Mouse (Mus musculus) hindbrain, embryonic 12.5 days (tissue): ENCODE data around the gene Lrmda. TPM values are rescaled to one million over a fixed set of nuclear protein-coding genes. Genes with fewer than 3 reads are reported as not detected.

ENCODE experiments used
- ATAC-seq: fragments of 200-750 bp; cut with Nextera tagmentation; 2 replicates; pipeline ENCODE4 v1.8.0; 2017; ENCODE audit warnings: moderate TSS enrichment; ENCODE audit not compliant: low FRiP score
- H3K27ac ChIP-seq: fragments of 300-500 bp; sonication (generic); 2 replicates; pipeline ENCODE4 v1.5.1; 2016; ENCODE audit warnings: mild to moderate bottlenecking
- H3K27me3 ChIP-seq: fragments of 300-500 bp; sonication (generic); 2 replicates; pipeline ENCODE4 v1.6.1; 2016; ENCODE audit warnings: mild to moderate bottlenecking
- H3K36me3 ChIP-seq: fragments of 300-500 bp; sonication (generic); 2 replicates; pipeline ENCODE4 v1.6.1; 2016; ENCODE audit warnings: mild to moderate bottlenecking
- H3K4me1 ChIP-seq: fragments of 300-500 bp; sonication (generic); 2 replicates; pipeline ENCODE4 v1.6.1; 2016
- H3K4me2 ChIP-seq: fragments of 300-500 bp; sonication (generic); replicated peaks from 2 replicates; pipeline ENCODE4 v1.6.1; 2016; ENCODE audit warnings: mild to moderate bottlenecking
- H3K4me3 ChIP-seq: fragments of 300-500 bp; sonication (generic); 2 replicates; pipeline ENCODE4 v1.5.1; 2016; ENCODE audit warnings: mild to moderate bottlenecking
- H3K9ac ChIP-seq: fragments of 300-500 bp; sonication (generic); 2 replicates; pipeline ENCODE4 v1.6.1; 2016; ENCODE audit warnings: mild to moderate bottlenecking, moderate library complexity
- H3K9me3 ChIP-seq: fragments of 300-500 bp; sonication (generic); replicated peaks from 2 replicates; pipeline ENCODE4 v1.6.1; 2016; ENCODE audit warnings: mild to moderate bottlenecking
- WGBS: fragments of 180-500 bp; shearing (Covaris S2); methylation state at CpG from one replicate; pipeline ENCODE4 v1.1.7; 2016; 5-methylcytosine and 5-hydroxymethylcytosine counted together
- polyA plus RNA-seq: library from polyadenylated mRNA; unstranded; fragments of >200 nt; fragmentation: Nextera tagmentation; extraction: Ambion mirVana; gene quantifications from 2 replicates; pipeline ENCODE4 v1.2.1, GENCODE M21; 2016

The Lrmda gene
- polyA plus RNA-seq, 1 experiment from 2014 or later, result 0.53 TPM

GRCm38 (mm10) chr14:22915463-22915862, 896.0 kb downstream of the Lrmda start:
- Histone ChIP-seq H3K9me3 (no peaks in the 10 kb centered on the region), H3K36me3 (no peaks in the 10 kb centered on the region), H3K27ac (no peak overlapping the region), H3K4me2 (no peak overlapping the region), H3K4me1 (peaks cover 4% of the 10 kb centered on the region; the same call in 1 of the 2 replicates), H3K9ac (no peak overlapping the region), H3K4me3 (no peak overlapping the region), H3K27me3 (no peaks in the 10 kb centered on the region)
- 93% methylated on average over 3 of the region's 3 CpGs for WGBS
- no peak for ATAC-seq

- H3K4me1 ChIP-seq, result peaks cover 4% of the 10 kb centered on the region; the same call in 1 of the 2 replicates
- no peak overlapping the region for H3K9ac ChIP-seq
- H3K27me3 ChIP-seq, result no peaks in the 10 kb centered on the region
- no peak overlapping the region for H3K4me2 ChIP-seq
- no peak overlapping the region for H3K4me3 ChIP-seq
- ATAC-seq, result no peak
- H3K27ac ChIP-seq, result no peak overlapping the region
- WGBS, result 88% methylated on average over 3 of the region's 3 CpGs
- H3K9me3 ChIP-seq, result no peaks in the 10 kb centered on the region
- no peaks in the 10 kb centered on the region for H3K36me3 ChIP-seq
Measured at GRCm38 (mm10) chr14:22918499-22918898, 899.0 kb downstream of the Lrmda start.

GRCm38 (mm10) chr14:22918931-22919330, 899.4 kb downstream of the Lrmda start:
- H3K36me3 ChIP-seq, result no peaks in the 10 kb centered on the region
- H3K4me1 ChIP-seq, result peaks cover 4% of the 10 kb centered on the region; the same call in 1 of the 2 replicates
- no peak overlapping the region for H3K9ac ChIP-seq
- H3K27ac ChIP-seq, result no peak overlapping the region
- WGBS, result 72% methylated on average over 2 of the region's 2 CpGs
- no peaks in the 10 kb centered on the region for H3K27me3 ChIP-seq
- no peaks in the 10 kb centered on the region for H3K9me3 ChIP-seq
- H3K4me2 ChIP-seq, result no peak overlapping the region
- ATAC-seq, result no peak
- no peak overlapping the region for H3K4me3 ChIP-seq

GRCm38 (mm10) chr14:22921152-22921551, 901.6 kb downstream of the Lrmda start:
- no peak overlapping the region for H3K4me3 ChIP-seq
- no peaks in the 10 kb centered on the region for H3K36me3 ChIP-seq
- H3K9ac ChIP-seq, result no peak overlapping the region
- no peaks in the 10 kb centered on the region for H3K9me3 ChIP-seq
- H3K27me3 ChIP-seq, result no peaks in the 10 kb centered on the region
- H3K4me1 ChIP-seq, result peaks cover 4% of the 10 kb centered on the region; the same call in 1 of the 2 replicates
- H3K27ac ChIP-seq, result no peak overlapping the region
- no peak for ATAC-seq
- H3K4me2 ChIP-seq, result no peak overlapping the region

- Histone ChIP-seq H3K4me2 (no peak overlapping the region), H3K27me3 (no peaks in the 10 kb centered on the region), H3K36me3 (no peaks in the 10 kb centered on the region), H3K4me1 (peaks cover 2% of the 10 kb centered on the region; the same call in 1 of the 2 replicates), H3K27ac (no peak overlapping the region), H3K9me3 (no peaks in the 10 kb centered on the region), H3K9ac (no peak overlapping the region), H3K4me3 (no peak overlapping the region)
- no peak for ATAC-seq
- 83% methylated on average over 2 of the region's 2 CpGs for WGBS
Measured at GRCm38 (mm10) chr14:22921796-22922195, 902.3 kb downstream of the Lrmda start.

- no peaks in the 10 kb centered on the region for H3K27me3 ChIP-seq
Measured at GRCm38 (mm10) chr14:22922571-22922970, 903.1 kb downstream of the Lrmda start.

GRCm38 (mm10) chr14:22923251-22923650, 903.7 kb downstream of the Lrmda start:
- ATAC-seq, result no peak
- no peak overlapping the region for H3K9ac ChIP-seq
- no peak overlapping the region for H3K4me3 ChIP-seq
- H3K4me1 ChIP-seq, result peaks cover 2% of the 10 kb centered on the region; the same call in 1 of the 2 replicates
- no peaks in the 10 kb centered on the region for H3K36me3 ChIP-seq
- no peaks in the 10 kb centered on the region for H3K9me3 ChIP-seq
- WGBS, result 83% methylated on average over 1 of the region's 2 CpGs
- no peaks in the 10 kb centered on the region for H3K27me3 ChIP-seq
- no peak overlapping the region for H3K27ac ChIP-seq
- H3K4me2 ChIP-seq, result no peak overlapping the region

More at GRCm38 (mm10) chr14:22922571-22922970, 903.1 kb downstream of the Lrmda start:
- no peaks in the 10 kb centered on the region for H3K36me3 ChIP-seq
- no peak for ATAC-seq
- H3K9me3 ChIP-seq, result no peaks in the 10 kb centered on the region
- no peak overlapping the region for H3K27ac ChIP-seq
- H3K9ac ChIP-seq, result no peak overlapping the region
- H3K4me1 ChIP-seq, result peaks cover 2% of the 10 kb centered on the region; the same call in 1 of the 2 replicates
- H3K4me3 ChIP-seq, result no peak overlapping the region
- WGBS, result 77% methylated on average over 4 of the region's 4 CpGs
- H3K4me2 ChIP-seq, result no peak overlapping the region

GRCm38 (mm10) chr14:22928263-22928662, 908.8 kb downstream of the Lrmda start:
- H3K4me2 ChIP-seq, result no peak overlapping the region
- ATAC-seq, result no peak
- no peaks in the 10 kb centered on the region for H3K27me3 ChIP-seq
- 94% methylated on average over 2 of the region's 2 CpGs for WGBS
- H3K4me1 ChIP-seq, result peaks cover 5% of the 10 kb centered on the region; the same call in 1 of the 2 replicates
- H3K9ac ChIP-seq, result no peak overlapping the region
- no peak overlapping the region for H3K27ac ChIP-seq
- H3K9me3 ChIP-seq, result no peaks in the 10 kb centered on the region
- no peaks in the 10 kb centered on the region for H3K36me3 ChIP-seq
- H3K4me3 ChIP-seq, result no peak overlapping the region

- Histone ChIP-seq H3K9me3 (no peaks in the 10 kb centered on the region), H3K27me3 (no peaks in the 10 kb centered on the region), H3K4me2 (no peak overlapping the region), H3K36me3 (no peaks in the 10 kb centered on the region), H3K4me1 (peaks cover 5% of the 10 kb centered on the region; the same call in 1 of the 2 replicates), H3K27ac (no peak overlapping the region), H3K9ac (no peak overlapping the region), H3K4me3 (no peak overlapping the region)
- WGBS, result 90% methylated on average over 1 of the region's 1 CpGs
- no peak for ATAC-seq
Measured at GRCm38 (mm10) chr14:22928683-22929082, 909.2 kb downstream of the Lrmda start.

GRCm38 (mm10) chr14:22929585-22929984, 910.1 kb downstream of the Lrmda start:
- Histone ChIP-seq H3K27ac (no peak overlapping the region), H3K4me1 (peaks cover 5% of the 10 kb centered on the region; the same call in 1 of the 2 replicates), H3K36me3 (no peaks in the 10 kb centered on the region), H3K4me2 (no peak overlapping the region), H3K27me3 (no peaks in the 10 kb centered on the region), H3K9me3 (no peaks in the 10 kb centered on the region), H3K9ac (no peak overlapping the region), H3K4me3 (no peak overlapping the region)
- WGBS, result 86% methylated on average over 2 of the region's 2 CpGs
- ATAC-seq, result no peak

GRCm38 (mm10) chr14:22930488-22931046, 911.1 kb downstream of the Lrmda start:
- peak; percentile 66 for ATAC-seq

GRCm38 (mm10) chr14:22931114-22931822, 911.8 kb downstream of the Lrmda start:
- Histone ChIP-seq H3K4me1 (peaks cover 5% of the 10 kb centered on the region; the same call in 1 of the 2 replicates), H3K9ac (no peak overlapping the region), H3K27ac (peak overlapping the region; percentile 9; the same call in 1 of the 2 replicates), H3K27me3 (no peaks in the 10 kb centered on the region), H3K36me3 (no peaks in the 10 kb centered on the region), H3K4me3 (no peak overlapping the region), H3K4me2 (no peak overlapping the region), H3K9me3 (no peaks in the 10 kb centered on the region)
- no peak for ATAC-seq
- 76% methylated on average over 4 of the region's 4 CpGs for WGBS

More at GRCm38 (mm10) chr14:22930488-22931046, 911.1 kb downstream of the Lrmda start:
- Histone ChIP-seq H3K27ac (no peak overlapping the region), H3K27me3 (no peaks in the 10 kb centered on the region), H3K36me3 (no peaks in the 10 kb centered on the region), H3K4me3 (no peak overlapping the region), H3K4me2 (no peak overlapping the region), H3K4me1 (peaks cover 5% of the 10 kb centered on the region; the same call in 1 of the 2 replicates), H3K9me3 (no peaks in the 10 kb centered on the region), H3K9ac (no peak overlapping the region)
- WGBS, result 56% methylated on average over 9 of the region's 9 CpGs
